Mouse (Mus musculus) hematopoietic stem cell, adult 5-6 weeks (primary cell): ENCODE results near the gene Commd6. TPM values are rescaled to one million over a fixed set of nuclear protein-coding genes. Genes with fewer than 3 reads are reported as not detected.

Experiments used
- ATAC-seq, 2 experiments: fragments of 125-278 bp in 1 of 2; replicated peaks in 1 of 2; 2 replicates each; pipeline ENCODE4 v1.8.0; 2016 to 2017; ENCODE audit warnings: inconsistent platforms in 2 of 2, mild to moderate bottlenecking in 2 of 2, moderate number of reproducible peaks in 2 of 2, low read depth in 1 of 2, moderate TSS enrichment in 1 of 2; ENCODE audit not compliant: low FRiP score in 2 of 2, poor library complexity in 2 of 2, severe bottlenecking in 2 of 2, insufficient read depth in 1 of 2, low TSS enrichment in 1 of 2
- total RNA-seq: library from RNA; stranded (forward); fragments of 172-1452, 232-1000 nt; gene quantifications from 2 replicates; pipeline ENCODE4 v1.2.3, GENCODE M21; 2017

The Commd6 gene
- total RNA-seq, 1 experiment from 2014 or later = 29.4 TPM

GRCm38 (mm10) chr14:101586096-101586495 lies 54.4 kb downstream of the Commd6 start:
- ATAC-seq = no peak; a peak in 1 of 4 replicates

Other genes starting within 250 kb of the Commd6 start
- gene Tbc1d4, start 31.5 kb downstream of the Commd6 start, total RNA-seq = 23.2 and 24.1 TPM in 2 replicates
- 57.5 and 59.2 TPM in 2 replicates for gene Uchl3, start 13.3 kb upstream of the Commd6 start, total RNA-seq
- gene Gm9922, start 89.1 kb upstream of the Commd6 start, total RNA-seq = not detected in 2 replicates
- 1.0 and 2.8 TPM in 2 replicates for gene Lmo7, start 89.3 kb upstream of the Commd6 start, total RNA-seq